Mouse (Mus musculus) forebrain, postnatal 0 days (tissue): ENCODE measurements around the gene Supv3l1. TPM values are rescaled to one million over a fixed set of nuclear protein-coding genes. Genes with fewer than 3 reads are reported as not detected.

Experiments
- ATAC-seq: fragments of 200-750 bp; cut with Nextera tagmentation; 2 replicates; pipeline ENCODE4 v1.8.0; 2017; ENCODE audit warnings: mild to moderate bottlenecking, moderate library complexity
- DNase-seq: peaks from one replicate; pipeline ENCODE4 v3.0.0-alpha.2; 2015
- H3K27ac ChIP-seq: fragments of 300-500 bp; sonication (generic); 2 replicates; pipeline ENCODE4 v1.5.1; 2014; ENCODE audit warnings: low read depth, mild to moderate bottlenecking, antibody characterized with exemption, low read length, moderate library complexity, mixed read lengths
- H3K27me3 ChIP-seq: fragments of 300-500 bp; sonication (generic); 2 replicates; pipeline ENCODE4 v1.6.1; 2014; ENCODE audit warnings: mild to moderate bottlenecking, low read length, mixed read lengths; ENCODE audit not compliant: insufficient read depth
- H3K36me3 ChIP-seq: fragments of 300-500 bp; sonication (generic); 2 replicates; pipeline ENCODE4 v1.6.1; 2014; ENCODE audit warnings: mild to moderate bottlenecking, moderate library complexity; ENCODE audit not compliant: insufficient read depth
- H3K4me1 ChIP-seq: fragments of 300-500 bp; sonication (generic); 2 replicates; pipeline ENCODE4 v1.6.1; 2014; ENCODE audit warnings: antibody characterized with exemption; ENCODE audit not compliant: insufficient read depth
- H3K4me2 ChIP-seq: fragments of 300-500 bp; sonication (generic); 2 replicates; pipeline ENCODE4 v1.6.1; 2014; ENCODE audit warnings: low read depth, mild to moderate bottlenecking, moderate library complexity
- H3K4me3 ChIP-seq: fragments of 300-500 bp; sonication (generic); 2 replicates; pipeline ENCODE4 v1.5.1; 2014; ENCODE audit warnings: low read depth, low read length, mixed read lengths
- H3K9ac ChIP-seq: fragments of 300-500 bp; sonication (generic); 2 replicates; pipeline ENCODE4 v1.6.1; 2014; ENCODE audit warnings: mild to moderate bottlenecking
- H3K9me3 ChIP-seq: fragments of 300-500 bp; sonication (generic); 2 replicates; pipeline ENCODE4 v1.6.1; 2016; ENCODE audit warnings: low read length
- CTCF ChIP-seq: sonication (generic); IDR thresholded peaks from 2 replicates; pipeline ENCODE4 v1.5.1; 2016; ENCODE audit warnings: antibody characterized with exemption, control low read depth, low read depth
- WGBS: fragments of 180-500 bp; shearing (Covaris S2); extraction: QIAGEN DNeasy Blood & Tissue Kit; methylation state at CpG from one replicate; pipeline ENCODE4 v1.1.7; 2014; 5-methylcytosine and 5-hydroxymethylcytosine counted together
- polyA plus RNA-seq: library from polyadenylated mRNA; unstranded; fragments of >200 nt; fragmentation: Nextera tagmentation; extraction: Ambion mirVana; gene quantifications from 2 replicates; pipeline ENCODE4 v1.2.1, GENCODE M21; 2015
- total RNA-seq: library from RNA; depleted of rRNA; stranded (reverse); fragments of >200 nt; gene quantifications from 2 replicates; pipeline ENCODE4 v1.2.3, GENCODE M21; 2014

The Supv3l1 gene
- total and polyA plus RNA-seq, 2 experiments from 2014 or later = 15.8 to 26.0 TPM

DNA sequence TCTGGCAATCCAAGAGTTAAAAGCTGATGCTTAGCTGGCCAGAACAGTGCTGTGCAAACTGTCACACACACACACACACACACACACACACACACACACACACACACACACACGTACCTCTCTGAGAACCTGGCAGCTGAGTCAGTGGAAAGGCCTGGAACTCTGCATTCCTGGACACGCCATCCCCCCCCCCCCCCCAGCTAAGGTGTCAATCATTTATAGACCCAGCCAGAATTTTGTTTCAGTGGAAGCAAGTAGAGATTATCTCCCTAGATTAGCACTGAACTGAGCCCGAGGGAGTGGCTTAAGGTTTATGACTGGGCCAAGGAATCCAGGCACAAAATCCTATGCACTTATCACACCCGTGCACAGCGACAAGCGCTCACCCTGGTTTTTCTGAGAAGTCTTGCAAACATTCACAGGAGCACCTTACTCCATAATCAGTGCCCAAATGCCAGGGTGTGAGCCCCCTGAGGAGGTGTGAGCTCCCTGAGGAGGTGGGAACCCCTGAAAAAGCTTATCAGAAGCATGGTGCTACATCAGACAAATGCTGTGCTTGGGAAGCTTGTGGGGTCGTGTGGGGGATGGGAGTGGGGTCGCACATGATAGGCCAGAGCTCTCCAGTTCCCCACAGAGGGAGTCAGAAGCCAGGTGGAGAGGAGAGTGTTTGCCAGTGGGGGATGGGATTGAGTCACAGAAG is 36.5 kb downstream of the Supv3l1 start:
- no peak for TF ChIP-seq CTCF
- Histone ChIP-seq H3K27ac (no peak overlapping the region), H3K9me3 (no peaks in the 10 kb centered on the region), H3K4me2 (no peak overlapping the region), H3K36me3 (no peaks in the 10 kb centered on the region), H3K4me1 (no peaks in the 10 kb centered on the region), H3K9ac (no peak overlapping the region), H3K4me3 (no peak overlapping the region), H3K27me3 (no peaks in the 10 kb centered on the region; the same call in 1 of the 2 replicates)
- DNase-seq (no peak), ATAC-seq (no peak)
- 36% methylated on average over 8 of the region's 8 CpGs for WGBS

GRCm38 (mm10) chr10:62411431-62412410 is 37.8 kb downstream of the Supv3l1 start:
- Histone ChIP-seq H3K36me3 (no peaks in the 10 kb centered on the region), H3K4me3 (no peak overlapping the region), H3K4me1 (no peaks in the 10 kb centered on the region), H3K9me3 (no peaks in the 10 kb centered on the region), H3K27ac (no peak overlapping the region), H3K9ac (no peak overlapping the region), H3K4me2 (no peak overlapping the region), H3K27me3 (no peaks in the 10 kb centered on the region; the same call in 1 of the 2 replicates)
- DNase-seq = no peak
- 67% methylated on average over 19 of the region's 19 CpGs for WGBS
- TF ChIP-seq CTCF = no peak
- ATAC-seq = no peak

DNA sequence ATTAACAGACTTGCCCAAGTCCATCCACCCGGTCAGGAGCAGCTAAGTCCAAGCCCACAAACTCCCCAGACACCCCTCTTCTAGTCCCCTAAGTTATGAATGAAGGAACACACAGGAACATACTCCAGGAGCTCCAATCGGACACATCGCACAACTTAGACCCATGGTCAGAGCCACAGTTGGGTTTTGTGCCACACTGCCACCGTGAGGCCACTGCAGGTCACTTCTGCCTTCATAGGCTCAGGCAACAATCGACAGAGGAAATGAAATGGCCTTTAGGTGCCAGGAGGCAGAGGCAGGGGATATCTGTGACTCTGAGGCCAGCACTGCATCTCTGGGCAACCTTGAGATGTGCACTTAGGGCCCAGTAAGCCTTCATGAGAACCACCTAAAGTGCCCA is 38.6 kb downstream of the Supv3l1 start:
- Histone ChIP-seq H3K9me3 (no peaks in the 10 kb centered on the region), H3K27me3 (no peaks in the 10 kb centered on the region; the same call in 1 of the 2 replicates), H3K4me1 (no peaks in the 10 kb centered on the region), H3K4me2 (no peak overlapping the region), H3K36me3 (no peaks in the 10 kb centered on the region), H3K27ac (no peak overlapping the region), H3K4me3 (no peak overlapping the region), H3K9ac (no peak overlapping the region)
- ATAC-seq (peak; percentile 78), DNase-seq (peak; percentile 76)
- TF ChIP-seq CTCF = peak; percentile 84
- 11% methylated on average over 5 of the region's 5 CpGs for WGBS

DNA sequence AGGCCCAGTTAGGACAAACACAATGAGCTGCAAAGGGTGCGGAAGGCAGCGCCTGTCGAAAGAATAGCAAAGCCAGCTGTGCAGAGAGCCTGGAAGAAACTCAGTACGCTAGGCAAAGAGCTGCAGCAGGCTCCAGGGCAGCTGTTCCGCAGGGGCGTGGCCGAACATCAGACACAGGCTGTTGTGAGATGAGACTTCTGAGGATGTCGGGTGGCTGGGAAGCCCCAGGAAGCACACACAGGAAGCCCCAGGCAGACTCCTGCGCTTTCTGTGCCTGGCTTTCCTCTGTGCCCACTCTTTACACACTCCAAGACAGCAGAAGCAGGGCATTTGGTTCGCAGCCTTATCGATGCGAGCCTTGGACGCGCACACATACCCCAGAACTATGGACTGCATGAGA is 44.6 kb downstream of the Supv3l1 start:
- TF ChIP-seq CTCF = no peak
- Histone ChIP-seq H3K4me3 (no peak overlapping the region), H3K9ac (no peak overlapping the region), H3K27me3 (no peaks in the 10 kb centered on the region; the same call in 1 of the 2 replicates), H3K4me1 (no peaks in the 10 kb centered on the region), H3K9me3 (no peaks in the 10 kb centered on the region), H3K27ac (no peak overlapping the region), H3K36me3 (no peaks in the 10 kb centered on the region), H3K4me2 (peak overlapping the region; percentile 17; the same call in 1 of the 2 replicates)
- peak; percentile 35 for DNase-seq
- ATAC-seq = peak; percentile 53
- WGBS = 48% methylated on average over 14 of the region's 14 CpGs

DNA sequence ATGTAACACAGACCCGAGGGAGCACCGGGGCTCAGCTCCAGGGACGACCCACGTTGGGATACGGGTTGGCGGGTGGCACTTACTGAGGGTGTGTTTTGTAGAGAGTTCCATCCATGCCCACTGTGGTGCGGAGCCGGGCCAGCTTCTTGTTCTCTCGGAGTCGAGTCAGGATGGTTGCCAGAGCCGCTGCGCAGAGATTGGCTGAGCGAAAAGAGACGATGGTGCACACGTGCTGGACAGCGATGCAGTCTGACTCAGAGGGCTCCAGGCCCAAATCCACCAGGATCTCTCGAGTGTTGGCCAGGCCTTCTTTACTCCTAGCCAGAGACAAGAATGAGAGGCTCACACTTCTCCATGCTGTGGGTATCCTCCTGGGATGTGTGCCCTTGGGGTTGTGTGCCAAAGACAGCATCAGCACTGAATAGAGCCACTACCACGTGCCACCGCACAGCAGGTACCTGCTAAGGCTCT is 47.9 kb downstream of the Supv3l1 start:
- no peak for TF ChIP-seq CTCF
- H3K4me2 ChIP-seq = no peak overlapping the region
- H3K9ac ChIP-seq = no peak overlapping the region
- no peaks in the 10 kb centered on the region for H3K36me3 ChIP-seq
- H3K9me3 ChIP-seq = no peaks in the 10 kb centered on the region
- WGBS = 70% methylated on average over 19 of the region's 19 CpGs
- H3K4me3 ChIP-seq = no peak overlapping the region
- no peaks in the 10 kb centered on the region for H3K27me3 ChIP-seq
- peak; percentile 40 for DNase-seq
- ATAC-seq = peak; percentile 81
- no peaks in the 10 kb centered on the region for H3K4me1 ChIP-seq
- no peak overlapping the region for H3K27ac ChIP-seq

DNA sequence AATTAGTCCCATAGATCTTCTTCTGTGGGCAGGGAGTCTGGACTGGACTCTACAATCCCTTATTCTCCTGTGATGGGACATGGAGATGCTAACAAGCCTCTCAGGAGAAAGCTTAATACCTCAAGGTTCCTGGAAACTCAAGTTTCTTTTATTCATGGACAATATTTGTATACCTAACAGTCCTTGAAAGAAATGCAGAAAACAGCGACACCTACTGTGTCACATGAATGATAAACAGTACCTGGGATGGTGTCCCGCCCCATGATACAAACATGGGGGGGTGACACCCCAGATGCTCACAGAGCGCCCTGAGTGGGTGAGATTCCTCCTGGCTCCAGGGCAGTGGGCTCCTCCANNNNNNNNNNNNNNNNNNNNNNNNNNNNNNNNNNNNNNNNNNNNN is 66.5 kb downstream of the Supv3l1 start:
- H3K9ac ChIP-seq = no peak overlapping the region
- no peak for DNase-seq
- TF ChIP-seq CTCF = no peak
- 87% methylated on average over 3 of the region's 3 CpGs for WGBS
- H3K4me1 ChIP-seq = no peaks in the 10 kb centered on the region
- H3K4me3 ChIP-seq = no peak overlapping the region
- no peaks in the 10 kb centered on the region for H3K27me3 ChIP-seq
- no peaks in the 10 kb centered on the region for H3K9me3 ChIP-seq
- H3K4me2 ChIP-seq = no peak overlapping the region
- no peak for ATAC-seq
- no peaks in the 10 kb centered on the region for H3K36me3 ChIP-seq
- H3K27ac ChIP-seq = no peak overlapping the region

DNA sequence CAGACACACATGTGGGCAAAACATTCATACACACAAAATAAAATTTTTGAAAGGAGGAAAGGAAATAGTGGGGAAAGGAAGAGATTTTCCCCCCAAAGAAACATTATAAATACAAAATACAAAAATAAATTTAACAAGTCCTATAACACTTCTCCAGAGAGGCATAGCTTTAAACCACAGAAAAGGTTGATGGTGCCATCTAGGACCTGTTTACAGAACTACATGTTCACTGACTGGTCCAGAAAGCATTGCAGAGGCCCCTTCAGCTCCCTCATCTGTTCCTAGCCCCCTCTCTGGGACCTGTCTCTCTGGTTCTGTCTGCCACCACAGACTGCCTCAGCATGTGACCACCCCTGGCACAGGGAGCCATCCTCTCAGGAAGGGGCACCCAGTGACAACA is 68.6 kb downstream of the Supv3l1 start:
- ATAC-seq = no peak
- Histone ChIP-seq H3K4me1 (no peaks in the 10 kb centered on the region), H3K9me3 (no peaks in the 10 kb centered on the region), H3K4me2 (no peak overlapping the region), H3K36me3 (no peaks in the 10 kb centered on the region), H3K27ac (no peak overlapping the region), H3K4me3 (no peak overlapping the region), H3K9ac (no peak overlapping the region), H3K27me3 (no peaks in the 10 kb centered on the region)
- DNase-seq = no peak
- 0 out of 2 replicates have a peak, but pooled peaks have one; percentile 16 for TF ChIP-seq CTCF
